Mouse (Mus musculus) liver, embryonic 15.5 days (tissue): Measurements from ENCODE around the gene Olfr1124. TPM values are rescaled to one million over a fixed set of nuclear protein-coding genes. Genes with fewer than 3 reads are reported as not detected.
"Not testable (repeated sequence)": the region's sequence is repeated elsewhere in the genome, so short reads cannot be mapped to it uniquely, and the experiment has no call there.

Source experiments
- ATAC-seq: fragments of 200-750 bp; cut with Nextera tagmentation; 2 replicates; pipeline ENCODE4 v1.8.0; 2017; ENCODE audit warnings: moderate number of reproducible peaks, mild to moderate bottlenecking, moderate library complexity; ENCODE audit not compliant: insufficient read depth
- H3K27ac ChIP-seq: fragments of 300-500 bp; sonication (generic); replicated peaks from 2 replicates; pipeline ENCODE4 v1.5.1; 2015; ENCODE audit warnings: mild to moderate bottlenecking, inconsistent platforms
- H3K27me3 ChIP-seq: fragments of 300-500 bp; sonication (generic); 2 replicates; pipeline ENCODE4 v1.6.1; 2015; ENCODE audit warnings: mild to moderate bottlenecking, inconsistent platforms
- H3K36me3 ChIP-seq: fragments of 300-500 bp; sonication (generic); replicated peaks from 2 replicates; pipeline ENCODE4 v1.6.1; 2015; ENCODE audit warnings: moderate library complexity, mild to moderate bottlenecking, inconsistent platforms
- H3K4me1 ChIP-seq: fragments of 300-500 bp; sonication (generic); replicated peaks from 2 replicates; pipeline ENCODE4 v1.6.1; 2015; ENCODE audit warnings: inconsistent platforms
- H3K4me2 ChIP-seq: fragments of 300-500 bp; sonication (generic); 2 replicates; pipeline ENCODE4 v1.6.1; 2015; ENCODE audit warnings: moderate library complexity, mild to moderate bottlenecking, inconsistent platforms
- H3K4me3 ChIP-seq: fragments of 300-500 bp; sonication (generic); replicated peaks from 2 replicates; pipeline ENCODE4 v1.5.1; 2015; ENCODE audit warnings: mild to moderate bottlenecking, inconsistent platforms
- H3K9ac ChIP-seq: fragments of 300-500 bp; sonication (generic); 2 replicates; pipeline ENCODE4 v1.6.1; 2015; ENCODE audit warnings: moderate library complexity, mild to moderate bottlenecking, inconsistent platforms
- H3K9me3 ChIP-seq: fragments of 300-500 bp; sonication (generic); replicated peaks from 2 replicates; pipeline ENCODE4 v1.6.1; 2016; ENCODE audit warnings: inconsistent platforms
- WGBS: fragments of 180-500 bp; shearing (Covaris S2); methylation state at CpG from one replicate; pipeline ENCODE4 v1.1.7; 2015; ENCODE audit warnings: mixed read lengths; ENCODE audit not compliant: insufficient replicate concordance; 5-methylcytosine and 5-hydroxymethylcytosine counted together
- polyA plus RNA-seq: library from polyadenylated mRNA; unstranded; fragments of >200 nt; fragmentation: Nextera tagmentation; extraction: Ambion mirVana; gene quantifications from 2 replicates; pipeline ENCODE4 v1.2.1, GENCODE M21; 2015

Olfr1124 gene
- polyA plus RNA-seq, result not detected in 2 replicates

DNA sequence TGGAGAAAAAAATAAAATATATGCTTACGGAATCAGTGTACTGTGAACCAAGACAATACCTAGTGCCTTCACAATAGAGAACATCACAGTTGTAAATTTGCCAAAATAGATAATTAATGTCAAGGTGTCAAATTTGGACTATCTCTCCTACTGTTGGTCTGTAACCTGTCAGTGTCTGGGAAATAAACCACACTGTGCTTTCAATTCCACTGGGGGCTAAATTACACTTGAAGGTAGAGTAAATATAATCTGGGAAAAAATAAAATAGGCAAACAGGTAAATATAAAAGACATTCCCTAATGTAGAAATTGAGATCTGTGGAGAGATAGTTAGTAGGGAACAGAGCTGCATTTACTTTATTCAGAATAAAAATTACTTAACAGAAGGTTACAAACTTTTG, at the start of gene Olfr1124:
TSS of gene Olfr1124 (plus strand) at position 301 of the 400 bp plus-strand sequence.
- Histone ChIP-seq H3K36me3 (no peaks in the 10 kb centered on the region), H3K4me2 (no peak within 1 kb of the TSS), H3K9me3 (no peaks in the 10 kb centered on the region), H3K4me1 (no peaks in the 10 kb centered on the region), H3K4me3 (no peak within 1 kb of the TSS), H3K27ac (no peak within 1 kb of the TSS), H3K9ac (no peak within 1 kb of the TSS), H3K27me3 (no peaks in the 10 kb centered on the region)
- no peak for ATAC-seq
- 82% methylated on average over 1 of the region's 1 CpGs for WGBS

DNA sequence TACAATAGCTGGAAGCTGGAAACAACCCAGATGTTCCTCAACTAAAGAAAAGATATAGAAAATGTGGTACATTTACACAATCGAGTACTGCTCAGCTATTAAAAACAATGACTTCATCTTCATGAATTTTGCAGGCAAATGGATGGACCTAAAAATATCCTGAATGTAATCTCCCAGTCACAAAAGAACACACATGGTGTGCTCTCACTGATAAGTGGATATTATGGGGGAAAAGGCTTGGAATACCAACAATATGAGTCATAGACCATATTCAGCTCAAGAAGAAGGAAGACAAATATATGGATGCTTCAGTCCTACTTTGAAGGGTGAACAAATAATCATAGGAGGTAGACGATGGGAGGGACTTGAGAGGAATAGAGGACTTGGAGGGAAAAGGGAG, 46.1 kb upstream of the Olfr1124 start:
- no peaks in the 10 kb centered on the region for H3K9me3 ChIP-seq
- no peaks in the 10 kb centered on the region for H3K4me1 ChIP-seq
- H3K27ac ChIP-seq, result no peak overlapping the region
- WGBS, result 63% methylated on average over 2 of the region's 2 CpGs
- H3K27me3 ChIP-seq, result no peaks in the 10 kb centered on the region
- ATAC-seq, result no peak
- no peak overlapping the region for H3K4me2 ChIP-seq
- H3K9ac ChIP-seq, result no peak overlapping the region
- no peaks in the 10 kb centered on the region for H3K36me3 ChIP-seq
- no peak overlapping the region for H3K4me3 ChIP-seq

DNA sequence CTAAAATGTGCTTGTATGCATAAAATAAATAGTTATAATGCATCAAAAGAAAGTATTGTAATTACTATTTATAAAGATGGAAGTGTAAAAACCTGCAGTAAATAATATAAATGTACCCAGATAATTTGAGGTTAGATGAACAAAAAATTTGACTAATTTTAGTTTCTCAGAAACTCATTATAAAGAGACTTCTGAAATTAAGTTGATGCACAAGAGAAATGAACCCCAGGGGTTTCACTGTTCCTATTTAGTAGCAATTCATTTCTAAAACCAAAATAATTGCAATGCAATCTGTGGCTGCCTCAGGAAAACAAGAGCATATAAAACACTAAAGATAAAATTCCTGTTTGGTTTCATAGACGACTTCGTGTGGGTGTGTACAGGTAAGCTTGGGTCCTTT, 44.5 kb upstream of the Olfr1124 start, which contains the start of gene Olfr1122:
TSS of gene Olfr1122 (plus strand) at position 301 of the 400 bp plus-strand sequence.
- Histone ChIP-seq H3K9ac (no peak within 1 kb of the TSS), H3K4me2 (no peak within 1 kb of the TSS), H3K4me3 (no peak within 1 kb of the TSS), H3K4me1 (no peaks in the 10 kb centered on the region), H3K27me3 (no peaks in the 10 kb centered on the region), H3K36me3 (no peaks in the 10 kb centered on the region), H3K9me3 (no peaks in the 10 kb centered on the region), H3K27ac (no peak within 1 kb of the TSS)
- ATAC-seq, result no peak
- 61% methylated on average over 2 of the region's 2 CpGs for WGBS

DNA sequence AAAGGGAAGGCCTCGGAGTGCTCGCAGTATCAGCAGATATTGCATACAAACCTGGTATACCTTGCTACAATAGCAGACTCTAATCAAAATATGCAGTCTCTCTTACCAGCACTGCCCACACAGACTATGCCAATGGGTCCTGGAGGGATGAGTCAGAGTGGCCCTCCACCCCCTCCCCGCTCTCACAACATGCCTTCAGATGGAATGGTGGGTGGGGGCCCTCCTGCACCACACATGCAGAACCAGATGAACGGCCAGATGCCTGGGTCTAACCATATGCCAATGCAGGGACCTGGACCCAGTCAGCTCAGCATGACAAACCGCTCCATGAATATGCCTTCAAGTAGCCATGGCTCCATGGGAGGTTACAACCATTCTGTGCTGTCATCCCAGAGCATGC, 36.5 kb upstream of the Olfr1124 start:
- ATAC-seq, H3K4me2 ChIP-seq, H3K27ac ChIP-seq, H3K4me1 ChIP-seq, H3K4me3 ChIP-seq, H3K9me3 ChIP-seq, H3K27me3 ChIP-seq, H3K9ac ChIP-seq, H3K36me3 ChIP-seq: not testable (repeated sequence)
- WGBS, result 56% methylated on average over 5 of the region's 5 CpGs

DNA sequence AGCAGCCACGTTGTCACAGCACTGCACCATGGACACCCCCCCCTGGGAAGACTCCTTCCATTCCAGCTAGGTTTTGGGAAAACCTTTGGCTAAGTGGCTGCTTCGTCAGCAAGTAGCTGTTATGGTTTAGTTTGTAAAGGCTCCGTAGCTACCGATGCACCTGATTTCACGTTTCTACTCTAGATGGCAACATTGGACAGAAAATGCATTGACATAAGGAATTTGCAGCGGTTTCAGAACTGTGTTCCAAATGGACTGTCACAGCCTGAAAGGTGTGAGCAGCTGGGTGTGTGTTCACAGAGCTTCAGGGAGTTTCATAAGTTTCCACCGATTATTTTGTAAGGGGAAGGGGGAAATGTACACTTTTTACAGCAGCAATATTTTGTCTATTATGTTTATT, 35.4 kb upstream of the Olfr1124 start:
- WGBS, result 70% methylated on average over 7 of the region's 7 CpGs

DNA sequence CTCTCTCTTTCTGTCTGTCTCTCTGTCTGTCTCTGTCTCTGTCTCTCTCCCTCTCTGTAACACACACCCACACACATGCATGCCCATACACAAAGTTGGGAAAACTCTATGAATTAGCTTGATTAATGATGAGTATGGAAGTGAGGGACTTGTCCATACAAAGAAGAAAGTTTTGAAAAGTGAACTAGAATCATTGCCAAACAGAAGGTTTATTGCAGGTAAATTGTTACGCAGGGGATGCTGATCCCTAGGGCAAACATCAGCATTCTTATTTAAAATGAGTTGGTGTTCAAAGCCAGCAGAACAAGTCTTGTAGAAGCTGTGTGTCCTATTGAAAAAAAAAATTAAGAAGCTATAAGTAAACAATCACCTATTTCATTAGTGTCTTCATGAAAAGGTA, 13.7 kb upstream of the Olfr1124 start, which contains the start of gene Olfr1123:
TSS of gene Olfr1123 (plus strand) at position 301 of the 400 bp plus-strand sequence.
- Histone ChIP-seq H3K4me3 (no peak within 1 kb of the TSS), H3K27me3 (no peaks in the 10 kb centered on the region), H3K36me3 (no peaks in the 10 kb centered on the region), H3K9me3 (no peaks in the 10 kb centered on the region), H3K4me2 (no peak within 1 kb of the TSS), H3K4me1 (no peaks in the 10 kb centered on the region), H3K27ac (no peak within 1 kb of the TSS), H3K9ac (no peak within 1 kb of the TSS)
- WGBS, result 64% methylated on average over 1 of the region's 1 CpGs
- no peak for ATAC-seq

More for the DNA sequence above, 35.4 kb upstream of the Olfr1124 start:
- H3K27me3 ChIP-seq, H3K36me3 ChIP-seq, H3K27ac ChIP-seq, H3K4me2 ChIP-seq, H3K9ac ChIP-seq, H3K9me3 ChIP-seq, H3K4me1 ChIP-seq, ATAC-seq, H3K4me3 ChIP-seq: not testable (repeated sequence)

DNA sequence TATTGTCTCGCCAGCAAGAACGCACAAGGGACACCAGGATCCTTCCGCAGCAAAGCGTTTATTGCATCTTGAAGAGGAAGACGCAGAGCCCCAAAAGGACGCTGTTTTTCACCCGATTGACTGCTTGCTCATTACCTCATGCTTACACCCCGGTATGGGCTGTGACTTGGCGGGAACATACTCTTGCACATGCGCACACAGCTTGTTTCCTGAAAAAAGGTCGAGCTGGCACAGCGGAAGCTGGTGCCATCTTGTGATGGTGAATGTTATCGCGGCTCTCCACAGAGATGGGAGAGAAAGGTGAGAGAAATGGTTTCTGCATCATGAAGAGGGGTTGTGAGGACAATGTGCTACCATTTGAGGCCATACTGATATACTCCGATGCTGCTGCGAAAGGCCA, 7.7 kb downstream of the Olfr1124 start:
- Histone ChIP-seq H3K4me2 (no peak overlapping the region), H3K4me3 (no peak overlapping the region), H3K27ac (no peak overlapping the region), H3K27me3 (no peaks in the 10 kb centered on the region), H3K4me1 (no peaks in the 10 kb centered on the region), H3K36me3 (no peaks in the 10 kb centered on the region), H3K9me3 (no peaks in the 10 kb centered on the region), H3K9ac (no peak overlapping the region)
- no peak for ATAC-seq
- 76% methylated on average over 16 of the region's 16 CpGs for WGBS

DNA sequence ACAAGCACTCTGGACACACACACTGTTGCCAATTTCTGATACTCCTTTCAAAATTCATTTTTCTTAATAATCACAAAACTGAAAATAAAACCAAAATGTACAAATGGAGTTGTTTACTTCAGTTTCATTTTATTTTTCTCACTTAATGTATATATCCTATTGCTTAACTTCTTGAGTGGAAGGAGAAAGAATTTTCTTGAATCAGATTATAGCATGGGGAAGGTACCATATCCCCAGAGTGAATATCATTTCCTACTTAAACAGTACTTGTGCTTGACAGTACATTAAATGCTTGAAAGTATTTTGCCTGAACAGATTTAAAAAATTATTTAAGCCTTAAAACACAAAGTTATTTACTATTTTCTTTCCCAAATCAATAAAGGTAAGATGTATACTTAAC, 23.6 kb downstream of the Olfr1124 start, which contains the start of gene Olfr1126:
TSS of gene Olfr1126 (plus strand) at position 301 of the 400 bp plus-strand sequence.
- H3K4me2 ChIP-seq, result no peak within 1 kb of the TSS
- ATAC-seq, result no peak
- H3K9me3 ChIP-seq, result no peaks in the 10 kb centered on the region
- no peak within 1 kb of the TSS for H3K4me3 ChIP-seq
- H3K9ac ChIP-seq, result no peak within 1 kb of the TSS
- no peaks in the 10 kb centered on the region for H3K36me3 ChIP-seq
- H3K27me3 ChIP-seq, result no peaks in the 10 kb centered on the region
- H3K4me1 ChIP-seq, result no peaks in the 10 kb centered on the region
- no peak within 1 kb of the TSS for H3K27ac ChIP-seq

DNA sequence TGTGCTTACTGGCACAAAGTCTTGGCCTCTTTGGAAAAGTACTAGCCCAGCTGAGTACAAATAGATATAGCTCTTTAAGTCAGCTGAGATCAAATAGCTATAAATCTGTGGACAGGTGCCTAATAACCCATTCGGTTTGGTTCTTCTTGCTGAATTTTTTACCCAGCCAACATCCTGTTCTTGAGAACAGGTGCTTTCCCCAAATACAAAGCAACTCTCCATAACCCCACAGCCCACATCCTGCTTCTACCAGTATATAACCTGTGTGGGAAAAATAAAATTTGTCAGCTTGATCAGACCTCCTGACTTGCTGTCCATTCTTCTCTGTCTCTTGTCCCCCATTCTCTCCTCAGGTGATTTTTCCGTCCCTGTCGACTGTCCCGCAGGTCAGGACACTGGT, 31.7 kb downstream of the Olfr1124 start:
- no peaks in the 10 kb centered on the region for H3K9me3 ChIP-seq
- ATAC-seq, result no peak
- no peak overlapping the region for H3K4me2 ChIP-seq
- no peaks in the 10 kb centered on the region for H3K4me1 ChIP-seq
- no peak overlapping the region for H3K27ac ChIP-seq
- no peaks in the 10 kb centered on the region for H3K27me3 ChIP-seq
- no peaks in the 10 kb centered on the region for H3K36me3 ChIP-seq
- WGBS, result 68% methylated on average over 4 of the region's 4 CpGs
- H3K4me3 ChIP-seq, result no peak overlapping the region
- H3K9ac ChIP-seq, result no peak overlapping the region

DNA sequence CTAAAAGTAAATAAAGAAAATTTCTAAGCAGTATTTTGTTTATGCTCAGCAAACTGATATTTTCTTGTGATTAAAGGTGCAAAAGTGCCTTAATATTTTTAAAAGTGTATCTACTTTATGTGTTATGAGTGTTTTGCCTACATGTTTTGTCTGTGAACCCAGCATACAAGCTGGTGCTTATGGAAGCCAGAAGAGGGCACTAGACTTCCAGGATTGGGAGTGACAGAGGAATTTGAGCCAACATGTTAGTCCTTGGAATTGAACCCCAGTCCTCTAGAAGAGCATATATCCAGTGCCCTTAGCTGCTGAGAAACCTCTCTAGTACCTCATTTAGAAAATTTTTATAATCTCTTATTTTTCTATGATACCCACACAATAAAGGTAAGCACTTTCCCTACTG, 50.1 kb downstream of the Olfr1124 start:
- ATAC-seq, result no peak
- Histone ChIP-seq H3K27ac (no peak overlapping the region), H3K9me3 (no peaks in the 10 kb centered on the region), H3K9ac (no peak overlapping the region), H3K4me1 (no peaks in the 10 kb centered on the region), H3K4me3 (no peak overlapping the region), H3K4me2 (no peak overlapping the region), H3K27me3 (no peaks in the 10 kb centered on the region), H3K36me3 (no peaks in the 10 kb centered on the region)

DNA sequence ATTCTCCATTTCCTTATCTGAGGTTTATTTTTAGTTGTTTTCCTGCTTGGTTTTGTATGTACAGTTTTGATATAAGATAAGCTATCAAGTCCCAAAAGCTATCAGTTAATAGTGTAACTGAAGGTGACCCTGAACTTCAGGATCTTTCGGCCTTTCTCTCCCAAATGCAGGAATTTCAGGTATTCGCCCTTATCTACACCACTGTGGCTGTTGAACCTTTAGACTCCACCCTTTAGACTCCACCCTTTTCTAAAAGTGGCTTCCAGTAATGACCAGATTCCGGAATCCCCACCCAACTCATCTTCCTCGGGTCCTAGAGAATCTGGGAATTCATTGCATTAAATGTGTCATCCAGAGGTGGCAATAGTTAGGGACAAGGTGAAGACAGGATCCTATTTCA, 51.1 kb downstream of the Olfr1124 start:
- H3K36me3 ChIP-seq, result no peaks in the 10 kb centered on the region
- ATAC-seq, result no peak
- H3K9me3 ChIP-seq, result no peaks in the 10 kb centered on the region
- H3K27me3 ChIP-seq, result no peaks in the 10 kb centered on the region
- no peak overlapping the region for H3K27ac ChIP-seq
- no peaks in the 10 kb centered on the region for H3K4me1 ChIP-seq
- no peak overlapping the region for H3K4me3 ChIP-seq
- no peak overlapping the region for H3K4me2 ChIP-seq
- 55% methylated on average over 4 of the region's 4 CpGs for WGBS
- H3K9ac ChIP-seq, result no peak overlapping the region

DNA sequence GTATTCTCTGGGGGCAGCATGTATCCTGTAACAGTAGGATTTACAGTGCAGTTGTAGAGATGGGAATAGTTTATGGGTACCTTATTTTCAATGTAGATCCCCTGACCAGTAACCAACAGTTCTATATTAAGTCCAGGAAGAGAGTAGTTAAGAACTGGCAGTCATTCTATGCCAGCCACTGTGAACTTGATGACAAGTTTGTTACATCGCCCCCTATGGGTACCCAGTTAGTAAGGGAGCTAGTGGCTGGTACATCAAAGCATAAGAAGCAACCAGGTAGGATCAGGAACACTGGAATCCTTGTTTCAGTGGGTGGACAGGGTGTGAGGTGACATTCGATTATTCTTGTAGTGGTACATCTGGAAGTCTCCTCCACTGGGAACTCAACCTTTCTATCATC, 52.2 kb downstream of the Olfr1124 start:
- no peak overlapping the region for H3K9ac ChIP-seq
- H3K4me1 ChIP-seq, result no peaks in the 10 kb centered on the region
- H3K4me3 ChIP-seq, result no peak overlapping the region
- H3K27me3 ChIP-seq, result no peaks in the 10 kb centered on the region
- no peak overlapping the region for H3K4me2 ChIP-seq
- no peak for ATAC-seq
- H3K36me3 ChIP-seq, result no peaks in the 10 kb centered on the region
- H3K27ac ChIP-seq, result no peak overlapping the region
- 60% methylated on average over 2 of the region's 2 CpGs for WGBS
- no peaks in the 10 kb centered on the region for H3K9me3 ChIP-seq
